Mouse (Mus musculus) kidney, embryonic 14.5 days (tissue): Measurements from ENCODE around the gene Gm9970. TPM values are rescaled to one million over a fixed set of nuclear protein-coding genes. Genes with fewer than 3 reads are reported as not detected.
A peak's percentile ranks its signal among the peaks of the same experiment; 100 is the strongest.
"Not testable (repeated sequence)": the region's sequence is repeated elsewhere in the genome, so short reads cannot be mapped to it uniquely, and the experiment has no call there.

Source experiments
- ATAC-seq: fragments of 200-750 bp; cut with Nextera tagmentation; 2 replicates; pipeline ENCODE4 v1.8.0; 2017; ENCODE audit warnings: moderate number of reproducible peaks, mild to moderate bottlenecking, moderate TSS enrichment, moderate library complexity; ENCODE audit not compliant: low FRiP score, low TSS enrichment
- H3K27ac ChIP-seq: fragments of 300-500 bp; sonication (generic); 2 replicates; pipeline ENCODE4 v1.5.1; 2014; ENCODE audit warnings: low read depth, mild to moderate bottlenecking, low read length, moderate library complexity, mixed read lengths
- H3K27me3 ChIP-seq: fragments of 300-500 bp; sonication (generic); 2 replicates; pipeline ENCODE4 v1.6.1; 2014; ENCODE audit warnings: mild to moderate bottlenecking, low read length; ENCODE audit not compliant: control insufficient read depth, insufficient read depth
- H3K36me3 ChIP-seq: fragments of 300-500 bp; sonication (generic); 2 replicates; pipeline ENCODE4 v1.6.1; 2014; ENCODE audit warnings: low read length, mixed read lengths; ENCODE audit not compliant: control insufficient read depth, insufficient read depth
- H3K4me1 ChIP-seq: fragments of 300-500 bp; sonication (generic); 2 replicates; pipeline ENCODE4 v1.6.1; 2014; ENCODE audit warnings: low read length, mixed read lengths; ENCODE audit not compliant: control insufficient read depth, insufficient read depth
- H3K4me2 ChIP-seq: fragments of 300-500 bp; sonication (generic); replicated peaks from 2 replicates; pipeline ENCODE4 v1.6.1; 2014; ENCODE audit warnings: low read depth, mild to moderate bottlenecking, low read length
- H3K4me3 ChIP-seq: fragments of 300-500 bp; sonication (generic); 2 replicates; pipeline ENCODE4 v1.5.1; 2014; ENCODE audit warnings: mild to moderate bottlenecking, low read length
- H3K9ac ChIP-seq: fragments of 300-500 bp; sonication (generic); 2 replicates; pipeline ENCODE4 v1.6.1; 2014; ENCODE audit warnings: low read depth, mild to moderate bottlenecking, low read length, moderate library complexity
- H3K9me3 ChIP-seq: fragments of 300-500 bp; sonication (generic); 2 replicates; pipeline ENCODE4 v1.6.1; 2016; ENCODE audit warnings: low read length; ENCODE audit not compliant: control insufficient read depth
- WGBS: fragments of 180-500 bp; shearing (Covaris S2); extraction: QIAGEN DNeasy Blood & Tissue Kit; methylation state at CpG from one replicate; pipeline ENCODE4 v1.1.7; 2014; 5-methylcytosine and 5-hydroxymethylcytosine counted together
- polyA plus RNA-seq: library from polyadenylated mRNA; unstranded; fragments of >200 nt; fragmentation: Nextera tagmentation; extraction: Ambion mirVana; gene quantifications from 2 replicates; pipeline ENCODE4 v1.2.1, GENCODE M21; 2014

Gene Gm9970
- polyA plus RNA-seq, 1 experiment from 2014 or later, result 0.72 TPM

DNA sequence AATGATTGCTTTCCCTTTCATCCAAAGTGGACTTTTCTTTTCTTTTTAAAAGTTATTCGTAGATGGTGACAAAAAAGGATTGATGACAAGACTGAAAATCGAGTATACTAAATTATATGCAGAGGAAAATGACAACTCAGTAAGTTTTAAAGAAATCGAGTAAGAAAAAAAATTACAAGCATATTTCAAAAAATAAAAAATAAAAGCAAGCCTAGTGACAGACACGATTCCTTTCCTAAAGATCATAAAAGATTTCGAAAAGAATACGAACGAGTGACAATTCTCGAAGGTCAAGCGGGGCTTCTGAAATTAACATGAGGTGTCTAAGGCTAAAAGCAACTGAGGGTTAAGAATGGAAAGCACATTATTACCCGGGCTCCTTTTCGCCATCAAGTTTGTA is 21.6 kb downstream of the Gm9970 start:
- Histone ChIP-seq H3K4me2 (peak overlapping the region; percentile 64), H3K27me3 (no peaks in the 10 kb centered on the region), H3K4me1 (no peaks in the 10 kb centered on the region; the same call in 1 of the 2 replicates), H3K9me3 (no peaks in the 10 kb centered on the region), H3K27ac (peak overlapping the region; percentile 95; the same call in 1 of the 2 replicates), H3K4me3 (peak overlapping the region; percentile 87), H3K36me3 (no peaks in the 10 kb centered on the region), H3K9ac (peak overlapping the region; percentile 85)
- 2% methylated on average over 11 of the region's 11 CpGs for WGBS
- ATAC-seq, result no peak

DNA sequence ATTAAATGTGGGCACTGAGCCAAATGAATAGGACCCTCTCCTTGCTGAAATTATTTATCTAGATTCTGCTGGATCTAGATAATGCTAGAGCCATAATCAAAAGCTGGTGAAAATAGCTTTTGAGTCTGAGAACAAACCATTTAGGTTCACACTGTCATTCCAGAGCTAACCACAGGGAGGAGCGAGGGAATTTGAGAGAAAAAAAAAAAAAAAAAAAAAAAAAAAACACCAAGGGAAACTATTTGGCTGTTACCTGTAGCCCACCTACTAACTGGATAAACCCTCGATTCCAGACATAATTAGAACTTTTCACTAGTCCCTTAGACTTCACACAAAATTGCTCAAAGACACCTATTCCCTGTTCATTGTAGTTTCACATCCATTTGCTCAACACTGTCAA is 22.0 kb downstream of the Gm9970 start:
- H3K9me3 ChIP-seq, result no peaks in the 10 kb centered on the region
- no peaks in the 10 kb centered on the region for H3K36me3 ChIP-seq
- H3K4me1 ChIP-seq, result no peaks in the 10 kb centered on the region; the same call in 1 of the 2 replicates
- ATAC-seq, result no peak
- H3K9ac ChIP-seq, result peak overlapping the region; percentile 85; the same call in 1 of the 2 replicates
- H3K4me2 ChIP-seq, result peak overlapping the region; percentile 64
- no peaks in the 10 kb centered on the region for H3K27me3 ChIP-seq
- H3K27ac ChIP-seq, result no peak overlapping the region
- H3K4me3 ChIP-seq, result peak overlapping the region; percentile 87
- 1% methylated on average over 2 of the region's 2 CpGs for WGBS

GRCm38 (mm10) chr5:31218294-31218693 is 22.7 kb downstream of the Gm9970 start:
- no peaks in the 10 kb centered on the region for H3K27me3 ChIP-seq
- 61% methylated on average over 7 of the region's 7 CpGs for WGBS
- no peak overlapping the region for H3K27ac ChIP-seq
- no peak overlapping the region for H3K4me2 ChIP-seq
- no peak overlapping the region for H3K4me3 ChIP-seq
- H3K4me1 ChIP-seq, result no peaks in the 10 kb centered on the region; the same call in 1 of the 2 replicates
- H3K9ac ChIP-seq, result no peak overlapping the region
- ATAC-seq, result no peak
- H3K9me3 ChIP-seq, result no peaks in the 10 kb centered on the region
- H3K36me3 ChIP-seq, result no peaks in the 10 kb centered on the region

GRCm38 (mm10) chr5:31216554-31216953 is 24.5 kb downstream of the Gm9970 start:
- H3K9ac ChIP-seq, H3K4me1 ChIP-seq, H3K4me3 ChIP-seq, ATAC-seq, H3K9me3 ChIP-seq, H3K4me2 ChIP-seq, H3K36me3 ChIP-seq, H3K27ac ChIP-seq, H3K27me3 ChIP-seq: not testable (repeated sequence)
- 90% methylated on average over 6 of the region's 6 CpGs for WGBS

DNA sequence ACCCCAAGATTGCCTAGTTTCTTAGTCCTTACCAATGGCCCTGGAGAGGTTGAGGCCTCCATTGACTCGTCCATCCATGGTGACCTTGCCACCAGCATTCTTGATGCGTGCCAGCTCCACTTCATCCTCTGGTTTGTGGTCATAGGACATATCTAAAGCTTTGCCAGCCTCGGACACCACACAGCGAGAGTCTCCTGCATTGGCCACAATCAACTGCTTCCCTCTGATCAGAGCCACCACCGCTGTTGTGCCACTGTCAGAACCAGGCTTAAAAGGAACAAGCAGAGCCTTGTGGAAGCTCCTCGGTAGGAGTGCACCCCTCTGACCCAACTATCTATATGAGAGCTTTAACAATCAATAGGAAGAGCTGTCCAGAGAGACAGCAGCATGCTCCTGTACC is 36.6 kb downstream of the Gm9970 start:
- Histone ChIP-seq H3K4me3 (no peak overlapping the region), H3K4me2 (no peak overlapping the region), H3K9ac (no peak overlapping the region), H3K4me1 (peaks cover 7% of the 10 kb centered on the region; the same call in 1 of the 2 replicates), H3K27me3 (no peaks in the 10 kb centered on the region), H3K9me3 (peaks cover 6% of the 10 kb centered on the region), H3K27ac (no peak overlapping the region), H3K36me3 (peaks cover 72% of the 10 kb centered on the region)
- 95% methylated on average over 6 of the region's 6 CpGs for WGBS
- ATAC-seq, result no peak

DNA sequence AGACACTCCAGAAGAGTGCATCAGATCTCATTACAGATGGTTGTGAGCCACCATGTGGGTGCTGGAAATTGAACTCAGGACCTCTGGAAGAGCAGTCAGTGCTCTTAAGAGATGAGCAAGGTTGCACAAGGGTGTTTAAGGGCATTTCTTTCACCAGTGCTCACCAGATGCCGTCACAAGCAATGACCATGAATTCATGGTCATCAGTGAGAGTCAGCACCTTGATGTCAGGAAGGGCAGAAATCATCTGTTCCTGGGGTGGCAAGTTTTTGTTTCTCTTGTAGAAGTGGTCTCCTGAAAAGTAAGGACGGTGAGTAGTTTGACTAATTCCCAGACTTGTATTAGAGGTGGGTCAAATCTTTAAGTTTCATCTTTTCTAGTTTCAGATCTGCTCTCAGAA is 37.2 kb downstream of the Gm9970 start:
- H3K4me2 ChIP-seq, result no peak overlapping the region
- H3K4me3 ChIP-seq, result no peak overlapping the region
- H3K4me1 ChIP-seq, result peaks cover 7% of the 10 kb centered on the region; the same call in 1 of the 2 replicates
- peaks cover 6% of the 10 kb centered on the region for H3K9me3 ChIP-seq
- peaks cover 78% of the 10 kb centered on the region for H3K36me3 ChIP-seq
- H3K9ac ChIP-seq, result no peak overlapping the region
- 89% methylated on average over 2 of the region's 2 CpGs for WGBS
- ATAC-seq, result no peak
- no peak overlapping the region for H3K27ac ChIP-seq
- no peaks in the 10 kb centered on the region for H3K27me3 ChIP-seq

- Histone ChIP-seq H3K4me3 (peak overlapping the region; percentile 64; the same call in 1 of the 2 replicates), H3K27ac (peak overlapping the region; percentile 65), H3K9me3 (peaks cover 6% of the 10 kb centered on the region), H3K9ac (peak overlapping the region; percentile 44; the same call in 1 of the 2 replicates), H3K36me3 (peaks cover 79% of the 10 kb centered on the region), H3K4me1 (peaks cover 7% of the 10 kb centered on the region; the same call in 1 of the 2 replicates), H3K4me2 (peak overlapping the region; percentile 61), H3K27me3 (no peaks in the 10 kb centered on the region)
- no peak for ATAC-seq
- WGBS, result 82% methylated on average over 7 of the region's 7 CpGs
Measured at GRCm38 (mm10) chr5:31202933-31203332, 38.1 kb downstream of the Gm9970 start.

GRCm38 (mm10) chr5:31201742-31202590 is 39.1 kb downstream of the Gm9970 start, which contains the start of gene Zfp513:
Gene Zfp513 (minus strand): TSS chr5:31202303.
- Histone ChIP-seq H3K36me3 (peaks cover 79% of the 10 kb centered on the region), H3K4me1 (peaks cover 7% of the 10 kb centered on the region; the same call in 1 of the 2 replicates), H3K27me3 (no peaks in the 10 kb centered on the region), H3K4me2 (peak within 1 kb of the TSS; percentile 79), H3K4me3 (peak within 1 kb of the TSS; percentile 64), H3K9me3 (peaks cover 6% of the 10 kb centered on the region), H3K9ac (peak within 1 kb of the TSS; percentile 88), H3K27ac (peak within 1 kb of the TSS; percentile 70)
- WGBS, result under 1% methylated on average over 53 of the region's 53 CpGs
- ATAC-seq, result peak; percentile 95
